Mouse (Mus musculus): ENCODE results near the gene Abhd16a.
A peak's percentile ranks its signal among the peaks of the same experiment; 100 is the strongest.

Abhd16a gene

GRCm38 (mm10) chr17:35123287-35123686, 34.2 kb downstream of the Abhd16a start:
- DNase-seq = peak; percentile 49

- DNase-seq = peak; percentile 56
Observed at GRCm38 (mm10) chr17:35124261-35124896, 35.3 kb downstream of the Abhd16a start.

GRCm38 (mm10) chr17:35125081-35125480, 36.0 kb downstream of the Abhd16a start:
- DNase-seq = no peak

- peak; percentile 36 for DNase-seq
Observed at GRCm38 (mm10) chr17:35125578-35125977, 36.5 kb downstream of the Abhd16a start.

GRCm38 (mm10) chr17:35126206-35126611, 37.1 kb downstream of the Abhd16a start, which contains the start of gene D17H6S53E:
D17H6S53E (plus strand) TSS chr17:35126373.
- DNase-seq = peak; percentile 73

- DNase-seq = no peak
Observed at GRCm38 (mm10) chr17:35127017-35127416, 38.0 kb downstream of the Abhd16a start.

GRCm38 (mm10) chr17:35128996-35129395, 39.9 kb downstream of the Abhd16a start:
- DNase-seq = peak; percentile 51

GRCm38 (mm10) chr17:35131038-35131437, 42.0 kb downstream of the Abhd16a start:
- DNase-seq = peak; percentile 25

GRCm38 (mm10) chr17:35131500-35132173, 42.6 kb downstream of the Abhd16a start, which contains the start of gene Apom:
Apom (minus strand) TSS chr17:35132050.
- DNase-seq = peak; percentile 32

- no peak for DNase-seq
Observed at GRCm38 (mm10) chr17:35132174-35132560, 43.1 kb downstream of the Abhd16a start.

- peak; percentile 62 for DNase-seq
Observed at GRCm38 (mm10) chr17:35133517-35133916, 44.5 kb downstream of the Abhd16a start.

- peak; percentile 96 for DNase-seq
Observed at GRCm38 (mm10) chr17:35134801-35135590, 45.9 kb downstream of the Abhd16a start, which contains the start of gene Bag6. Bag6 (plus strand) TSS chr17:35135178.

- peak; percentile 59 for DNase-seq
Observed at GRCm38 (mm10) chr17:35135591-35136320, 46.7 kb downstream of the Abhd16a start.

- DNase-seq = peak; percentile 22
Observed at GRCm38 (mm10) chr17:35139269-35139668, 50.2 kb downstream of the Abhd16a start.

GRCm38 (mm10) chr17:35140490-35140996, 51.5 kb downstream of the Abhd16a start:
- peak; percentile 34 for DNase-seq

- DNase-seq = peak; percentile 21
Observed at GRCm38 (mm10) chr17:35141971-35142370, 52.9 kb downstream of the Abhd16a start.

- DNase-seq = no peak
Observed at GRCm38 (mm10) chr17:35146139-35146538, 57.1 kb downstream of the Abhd16a start.

- DNase-seq = no peak
Observed at GRCm38 (mm10) chr17:35147348-35147747, 58.3 kb downstream of the Abhd16a start.

GRCm38 (mm10) chr17:35147922-35148639, 59.0 kb downstream of the Abhd16a start:
- DNase-seq = no peak

- no peak for DNase-seq
Observed at GRCm38 (mm10) chr17:35152121-35152520, 63.1 kb downstream of the Abhd16a start.
